Mouse (Mus musculus): ENCODE measurements around the gene Per3.
"Not testable (repeated sequence)": the region's sequence is repeated elsewhere in the genome, so short reads cannot be mapped to it uniquely, and the experiment has no call there.

DNA sequence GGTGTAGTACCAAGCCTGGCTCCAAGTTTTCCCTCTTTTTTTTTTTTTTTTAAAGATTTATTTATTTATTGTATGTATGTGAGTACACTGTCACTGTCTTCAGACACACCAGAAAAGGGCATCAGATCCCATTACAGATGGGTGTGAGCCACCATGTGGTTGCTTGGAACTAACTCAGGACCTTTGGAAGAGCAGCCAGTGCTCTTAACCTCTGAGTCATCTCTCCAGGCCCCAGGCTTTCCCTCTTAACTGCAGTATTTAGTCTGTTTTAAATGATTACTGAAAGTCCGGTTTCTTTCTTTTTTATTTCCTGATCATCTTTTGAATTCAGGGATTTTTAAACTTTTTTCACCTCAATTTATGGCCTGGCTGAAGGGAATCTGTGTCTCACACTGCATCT, 27.1 kb downstream of the Per3 start:
- not testable (repeated sequence) for TF ChIP-seq GATA1, TAL1 (IDR thresholded peaks at IDR 0.05; ENCODE audit: low read length)
